Mouse (Mus musculus) adrenal gland, postnatal 4 days (tissue): ENCODE data around the gene Lgals3bp. TPM values are rescaled to one million over a fixed set of nuclear protein-coding genes. Genes with fewer than 3 reads are reported as not detected.
A peak's percentile ranks its signal among the peaks of the same experiment; 100 is the strongest.

Source experiments
- DNase-seq, 2 experiments: peaks; one replicate each; pipeline ENCODE4 v3.0.0; 2021 to 2022; ENCODE audit warnings: low spot score in 2 of 2, mixed read lengths in 2 of 2
- total RNA-seq, 2 experiments: library from RNA; stranded (reverse); gene quantifications; 2 replicates each; pipeline ENCODE4 v1.2.3; 2021

Gene Lgals3bp
- total RNA-seq, 2 experiments from 2014 or later = 60.6 to 61.6 TPM

DNA sequence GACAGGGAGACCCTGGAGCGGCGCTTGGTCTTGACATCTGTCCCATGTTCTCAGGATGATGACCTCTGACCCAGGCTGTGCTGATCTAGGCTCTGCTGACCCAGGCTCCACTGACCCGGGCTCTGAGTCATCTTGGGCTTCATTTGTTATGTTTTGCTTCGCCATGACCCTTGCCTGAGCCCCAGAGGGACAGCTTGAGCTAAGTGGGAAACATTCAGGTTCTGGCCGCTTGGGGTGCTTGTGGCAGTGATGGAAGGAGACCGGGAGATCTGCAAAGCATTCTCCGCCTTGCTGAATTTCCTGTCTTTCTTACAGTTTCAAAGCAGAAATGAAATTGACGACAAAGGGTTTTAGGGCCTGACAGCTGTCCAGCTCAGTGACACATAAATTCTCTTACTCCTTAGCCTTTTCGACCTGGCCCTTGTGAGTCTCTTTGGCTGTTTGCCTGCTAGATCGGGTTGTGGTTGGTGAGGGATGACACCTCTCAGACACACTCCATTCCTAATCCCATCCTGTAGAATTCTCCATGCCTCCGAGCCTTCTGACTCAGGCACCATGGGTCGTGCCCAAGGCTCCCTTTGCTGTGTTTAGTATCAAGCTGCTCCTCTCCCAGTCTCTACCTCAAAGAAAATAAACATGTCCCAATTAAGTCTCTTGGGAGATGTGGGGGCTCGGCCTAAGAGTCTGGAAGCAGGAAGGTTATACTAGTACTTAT lies 22.9 kb upstream of the Lgals3bp start:
- no peak for DNase-seq

DNA sequence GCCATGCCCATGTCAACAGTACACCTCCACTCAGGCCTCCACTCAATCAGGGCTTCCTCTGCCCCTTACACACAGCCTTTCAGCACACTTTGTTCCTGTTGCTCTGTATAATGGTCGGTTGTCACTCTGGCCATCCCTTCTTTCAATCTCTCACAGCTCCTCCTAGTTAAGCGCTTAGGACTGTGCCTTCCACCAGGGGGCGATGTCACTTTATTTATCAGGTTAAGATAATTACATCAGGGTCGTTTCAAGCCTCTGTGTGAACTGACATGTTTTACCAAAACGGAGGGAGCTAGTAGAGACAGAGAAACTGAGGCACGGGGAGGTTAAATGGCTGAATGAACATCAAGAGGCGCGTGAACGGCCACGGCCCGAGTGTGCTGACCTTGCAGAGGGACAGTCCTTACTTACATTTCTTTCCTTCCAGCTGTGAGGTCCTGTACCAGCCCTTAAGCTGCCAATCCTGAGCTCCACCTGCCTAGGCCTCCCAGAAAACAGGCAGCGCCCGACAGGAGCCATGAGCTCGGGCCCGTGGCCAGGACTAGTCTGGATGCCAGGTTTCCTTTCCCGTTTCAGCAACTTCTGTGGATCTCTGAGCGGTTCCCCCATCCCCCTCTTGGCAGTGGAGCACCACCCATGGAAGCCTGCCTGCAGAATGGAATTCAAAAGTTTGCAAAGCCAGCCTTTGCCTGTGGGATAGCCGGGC lies 21.5 kb upstream of the Lgals3bp start:
- peak; percentile 45 to 69 for DNase-seq

DNA sequence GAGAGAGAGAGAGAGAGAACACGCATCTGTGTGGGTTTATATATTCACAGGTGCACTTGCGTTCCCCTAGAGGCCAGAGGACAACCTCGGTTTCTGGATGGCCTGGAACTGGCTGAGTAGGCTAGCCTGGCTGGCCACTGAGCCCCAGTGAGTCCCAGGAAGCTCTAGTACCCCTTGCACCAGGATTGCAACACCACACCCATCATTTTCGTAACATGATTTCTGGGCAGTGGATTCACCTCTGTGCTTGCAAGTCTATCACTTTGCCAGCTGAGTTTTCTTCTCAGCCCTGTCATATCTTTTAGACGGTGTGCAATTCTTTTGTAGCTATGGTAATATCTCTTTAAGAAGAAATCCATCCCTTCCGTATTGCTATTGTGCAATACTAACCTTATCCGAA lies 18.4 kb upstream of the Lgals3bp start:
- DNase-seq = no peak

DNA sequence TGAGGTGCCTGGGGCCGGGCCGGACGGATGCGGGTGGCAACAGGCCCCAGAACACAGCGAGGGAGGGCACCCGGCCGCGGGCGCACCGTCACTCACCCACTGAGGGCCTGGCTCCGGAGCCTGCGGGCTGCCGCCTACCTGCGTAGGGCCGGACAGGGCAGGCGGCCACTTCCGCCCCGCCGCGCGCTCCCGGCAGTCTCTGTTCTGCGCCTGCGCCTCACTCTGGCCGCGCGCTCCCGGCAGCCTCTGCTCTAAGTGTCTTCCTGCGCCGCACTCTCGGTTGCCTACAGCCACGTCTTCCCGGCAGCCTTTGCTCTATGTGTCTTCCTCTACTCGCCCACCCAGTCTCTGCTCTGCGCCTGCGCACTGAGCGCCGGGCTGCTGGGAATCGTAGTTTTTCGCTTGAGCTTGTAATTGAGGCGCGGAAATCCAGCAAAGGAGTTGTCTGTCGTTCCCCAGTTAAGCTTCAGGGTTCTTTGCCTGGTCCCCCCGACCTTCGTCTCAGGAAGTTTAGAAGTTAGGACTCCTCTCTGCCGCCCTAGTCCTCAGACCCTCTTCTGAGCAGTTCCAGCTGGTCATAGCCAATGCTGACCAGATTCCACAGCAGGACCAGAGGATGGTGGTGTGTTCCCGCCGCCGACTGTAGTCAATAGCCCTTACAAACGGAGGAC lies 17.1 kb upstream of the Lgals3bp start, which contains the start of gene Cant1:
Cant1 (minus strand) TSS at position 253 of the 671 bp plus-strand sequence.
- DNase-seq = peak; percentile 85 to 93

DNA sequence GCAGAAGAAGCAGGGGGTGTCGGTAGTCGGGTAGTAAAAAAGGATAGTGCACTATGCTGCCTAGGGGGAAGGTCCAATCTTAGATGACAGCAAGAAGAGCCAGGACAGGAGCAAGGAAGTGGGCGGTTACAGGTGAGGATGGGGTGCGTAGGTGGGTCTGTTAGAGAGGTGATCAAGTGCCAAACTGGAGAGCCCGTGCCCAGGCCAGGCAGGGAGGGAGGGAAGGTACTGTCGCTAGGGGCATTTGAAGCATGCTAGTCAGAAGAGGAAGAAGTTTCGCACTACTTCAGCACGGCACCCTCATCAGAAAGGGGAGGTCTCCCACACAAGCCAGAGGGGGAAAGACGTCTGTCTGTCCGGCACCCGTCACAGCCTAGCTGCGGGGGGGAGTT lies 16.5 kb upstream of the Lgals3bp start:
- DNase-seq = no peak

DNA sequence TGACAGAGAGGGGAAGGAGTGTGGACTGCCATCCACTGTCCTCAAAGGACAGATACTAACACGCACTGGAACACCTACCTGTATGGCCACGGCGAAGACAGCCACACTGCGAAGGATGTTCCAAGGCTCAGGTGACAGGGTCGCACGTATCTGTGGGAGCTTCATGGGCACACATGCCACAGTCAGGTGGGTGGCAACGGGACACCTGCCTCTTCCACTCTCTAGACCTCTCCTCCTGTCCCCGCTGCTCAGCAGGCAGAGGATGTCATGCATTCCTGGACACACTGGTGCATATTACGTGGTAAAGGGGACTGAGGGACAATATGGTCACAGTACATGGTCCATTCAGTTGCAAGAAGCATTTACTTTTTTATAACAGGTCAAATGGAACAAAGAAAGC lies 15.6 kb upstream of the Lgals3bp start:
- no peak for DNase-seq

DNA sequence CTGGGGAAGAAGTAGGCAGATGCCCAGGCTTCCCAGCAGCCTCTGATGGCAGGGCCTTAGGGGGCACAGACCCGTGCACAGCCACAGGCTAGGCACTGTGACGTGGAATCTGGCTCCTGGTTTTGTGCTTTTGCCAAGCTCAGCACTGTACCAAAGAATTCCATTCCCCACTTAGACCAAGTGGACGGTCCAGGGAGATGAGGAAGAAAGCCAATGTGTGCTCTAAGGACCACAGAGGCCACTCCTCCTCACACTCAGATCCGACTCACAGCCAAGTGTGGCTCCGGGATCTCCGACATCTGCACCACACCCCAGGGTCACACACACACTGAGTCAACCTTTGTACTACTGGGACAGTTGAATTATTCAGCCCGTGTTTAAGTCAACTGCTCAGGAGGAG lies 14.2 kb upstream of the Lgals3bp start:
- no peak for DNase-seq

DNA sequence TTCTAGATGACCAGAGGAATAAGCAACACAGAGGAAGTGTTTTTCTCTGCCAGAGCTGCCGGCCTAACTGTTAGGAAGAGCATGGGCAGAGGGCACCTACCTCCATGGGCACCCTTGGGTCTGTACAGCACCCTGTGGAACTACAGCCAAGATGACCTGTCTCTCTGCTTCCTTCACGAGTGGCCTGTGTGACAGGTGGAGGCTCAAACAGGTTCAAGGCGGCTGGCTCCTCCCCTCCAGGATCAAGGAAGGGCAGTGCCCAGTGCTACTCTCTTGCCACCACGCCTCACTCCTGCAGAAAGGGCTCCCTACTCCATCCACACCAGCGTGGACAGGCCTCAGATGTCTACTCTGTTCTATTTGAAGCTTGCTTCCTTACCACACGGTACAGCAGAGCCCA lies 13.7 kb upstream of the Lgals3bp start:
- DNase-seq = no peak

DNA sequence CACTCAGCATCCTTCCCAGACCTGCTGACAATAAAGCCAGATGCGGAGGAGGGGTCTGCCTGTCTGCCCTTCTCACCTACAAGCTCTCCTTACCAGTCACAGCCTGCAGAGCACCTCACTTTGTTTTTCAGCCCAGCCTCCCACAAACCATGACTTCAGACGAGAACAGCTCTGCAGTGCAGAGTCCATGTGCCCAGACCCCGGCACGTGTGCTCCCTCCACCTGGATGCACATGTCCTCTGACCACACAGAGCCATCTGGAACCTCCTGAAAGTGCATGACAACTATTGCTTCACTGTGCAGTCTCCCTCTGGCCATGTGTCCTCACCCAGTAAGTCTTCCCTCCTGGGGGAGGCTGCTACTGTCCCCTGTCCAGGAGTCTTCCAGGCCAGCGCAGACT lies 12.4 kb upstream of the Lgals3bp start:
- no peak for DNase-seq

DNA sequence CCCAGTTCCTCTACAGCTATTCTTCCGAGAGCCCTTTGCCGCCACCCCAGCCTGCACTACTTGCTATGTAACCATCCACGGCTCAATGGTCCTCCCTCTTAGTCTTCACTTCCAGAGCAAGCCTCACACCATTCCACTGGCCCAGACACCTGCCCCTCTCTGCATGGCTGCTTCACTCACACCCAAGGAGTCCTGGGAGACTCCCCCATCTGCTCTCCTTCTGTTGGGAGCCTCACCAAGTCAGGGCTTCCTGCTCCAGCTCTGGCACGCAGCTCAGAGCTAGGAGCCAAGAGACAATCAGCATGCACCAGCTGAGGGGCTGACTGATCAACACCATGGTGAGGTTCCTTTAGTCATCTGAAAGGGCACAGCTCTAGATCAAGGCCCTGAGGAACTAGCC lies 11.2 kb upstream of the Lgals3bp start:
- DNase-seq = no peak

DNA sequence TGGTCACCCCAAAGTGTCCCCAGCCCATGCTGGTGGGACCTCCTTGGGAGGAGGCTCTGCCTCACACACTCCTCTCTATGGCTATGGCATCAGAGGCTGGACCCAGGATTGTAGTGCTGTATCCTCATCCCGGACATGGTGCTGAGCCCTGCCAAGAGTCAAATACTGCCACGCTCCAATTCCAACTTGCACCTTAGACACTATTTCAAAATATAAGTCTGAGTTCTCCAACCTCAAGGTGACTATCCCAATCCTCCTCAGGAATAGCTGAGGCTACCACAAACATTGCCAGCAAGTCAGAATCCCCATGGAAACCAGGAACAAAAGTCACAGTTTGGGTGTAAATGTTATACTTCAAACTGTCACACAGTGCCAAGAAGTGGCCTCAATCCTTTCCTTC lies 10.7 kb upstream of the Lgals3bp start:
- no peak for DNase-seq

DNA sequence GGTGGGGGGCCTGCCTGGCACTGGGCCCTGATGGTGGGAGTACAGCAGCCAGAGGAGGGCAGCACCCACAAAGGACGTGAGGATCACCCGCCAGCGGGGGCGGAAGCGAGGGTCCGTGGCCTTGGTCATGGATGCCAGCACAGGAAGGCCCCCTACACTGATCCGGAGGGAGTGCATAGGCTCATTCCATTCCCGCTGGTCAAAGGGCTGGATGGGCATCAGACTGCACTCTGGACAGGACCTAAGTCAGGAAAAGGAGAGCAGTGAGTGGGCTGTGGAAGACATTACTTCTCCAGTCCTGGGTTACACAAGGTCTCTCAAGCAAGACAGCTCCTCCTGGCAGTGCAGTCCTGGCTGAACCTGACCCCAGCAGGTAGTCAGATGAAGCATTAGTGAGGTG lies 9.4 kb upstream of the Lgals3bp start:
- DNase-seq = no peak

DNA sequence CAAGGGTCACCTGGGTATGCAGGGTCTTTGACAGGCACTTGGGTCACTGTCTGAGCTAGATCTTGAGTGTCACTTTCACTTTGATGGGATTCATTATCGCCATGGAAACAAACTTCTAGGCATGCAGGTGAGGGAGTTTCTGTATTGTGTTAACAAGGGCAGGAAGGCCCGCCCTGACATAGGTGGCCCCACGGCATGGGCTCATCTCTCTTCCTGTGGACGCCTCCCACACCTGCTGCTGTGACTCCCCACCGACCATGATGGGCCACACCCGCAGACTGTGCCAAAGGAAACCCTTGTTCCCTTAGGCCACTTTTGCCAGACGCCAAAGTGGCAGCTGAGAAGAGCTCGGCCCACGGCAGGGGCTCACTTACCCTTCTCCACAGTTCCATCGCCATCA lies 8.6 kb upstream of the Lgals3bp start:
- DNase-seq = no peak

DNA sequence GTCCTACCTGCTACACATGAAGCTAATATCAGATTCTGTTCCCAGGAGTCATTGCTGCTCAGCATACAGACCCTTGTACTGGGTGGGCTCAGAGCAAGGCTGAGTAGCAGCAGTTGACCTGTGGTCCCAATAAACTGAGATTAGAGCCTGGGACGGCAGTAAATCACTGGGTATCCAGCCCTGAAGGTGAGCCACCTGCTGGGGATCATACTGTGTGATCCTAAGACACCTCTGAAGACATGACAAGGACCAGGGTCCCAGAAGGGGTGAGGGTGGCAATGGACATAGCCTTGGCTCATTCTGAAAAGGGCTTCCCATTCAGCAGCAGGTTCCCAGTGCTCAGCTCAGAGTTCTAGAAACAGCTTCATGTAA lies 8.2 kb upstream of the Lgals3bp start:
- DNase-seq = no peak

DNA sequence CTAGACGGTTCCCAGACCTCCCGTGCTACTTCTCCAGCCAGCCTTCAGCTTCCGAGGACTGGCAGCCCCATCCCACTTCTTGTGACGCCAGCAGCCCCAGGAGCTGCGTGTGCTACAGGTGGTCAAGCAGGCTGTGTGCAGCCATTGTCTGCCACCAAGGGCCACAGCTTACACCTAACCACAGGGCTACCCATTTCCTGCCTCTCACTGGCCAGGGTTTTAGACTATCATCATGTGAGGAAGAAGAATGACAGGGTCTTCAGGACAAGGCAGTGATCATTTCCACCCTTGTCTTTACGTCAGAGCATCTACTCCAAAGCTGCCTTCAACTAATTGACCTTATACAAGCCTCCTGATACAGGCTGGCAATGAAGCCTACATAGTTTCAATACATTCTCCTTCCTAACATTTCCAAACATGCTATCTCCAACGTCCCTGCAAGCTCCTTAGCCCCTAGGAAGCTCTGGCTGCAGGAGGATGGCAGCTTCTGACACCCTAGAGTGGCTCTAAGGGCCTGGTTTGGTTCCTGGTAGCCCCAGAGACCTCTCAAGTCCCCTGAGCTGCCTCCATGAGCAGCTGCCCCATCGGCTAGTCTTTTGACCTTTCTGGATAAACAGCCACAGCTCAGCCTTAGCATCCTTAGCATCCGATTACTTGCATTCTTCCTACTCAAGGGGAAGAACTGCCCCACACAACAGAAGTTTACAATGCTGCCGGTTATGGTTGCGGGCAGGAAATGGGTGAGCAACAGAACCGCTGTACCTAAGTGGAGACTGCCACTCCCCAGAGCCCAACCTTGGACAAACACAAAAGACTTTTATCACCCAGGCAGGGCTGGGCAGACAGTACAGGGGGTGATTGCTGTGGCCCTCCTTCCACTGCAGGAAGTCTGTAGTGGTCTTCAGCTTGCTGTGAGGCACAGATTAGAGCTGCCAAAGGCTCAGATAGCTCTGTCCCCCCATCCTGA lies 7.5 kb upstream of the Lgals3bp start:
- no peak for DNase-seq

DNA sequence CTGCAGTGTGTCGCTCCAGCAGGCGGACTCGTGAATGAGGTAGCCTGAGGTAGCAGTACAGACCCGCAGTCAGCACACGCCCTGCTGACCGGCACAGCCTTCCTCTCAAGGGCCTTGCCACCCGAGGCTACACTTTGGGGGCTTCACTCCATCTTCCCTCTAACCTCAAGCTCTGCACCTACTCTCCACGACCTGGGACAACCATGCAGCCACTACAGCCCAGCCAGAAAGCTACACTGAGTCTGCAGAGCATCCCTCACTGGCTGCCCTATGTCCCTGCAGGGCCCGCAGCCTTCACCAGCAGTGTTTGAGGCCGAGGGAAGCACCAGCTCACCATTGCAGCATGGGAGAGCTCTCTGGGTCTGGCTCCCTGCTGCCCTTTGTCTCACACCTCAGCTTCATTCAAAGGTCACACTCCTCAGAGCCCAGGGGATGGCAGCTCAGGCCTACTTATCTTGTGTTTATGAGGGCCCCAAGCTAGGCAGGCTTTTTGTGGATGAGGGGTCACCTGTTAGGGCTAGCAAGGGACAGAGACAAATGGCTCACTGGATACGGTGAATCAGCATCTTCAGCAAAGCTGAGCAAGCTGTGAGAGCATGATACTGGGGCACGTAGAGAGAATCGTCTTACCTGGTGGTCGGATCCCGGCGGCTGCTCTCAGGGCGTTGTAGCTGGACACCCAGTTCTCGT lies 6.3 kb upstream of the Lgals3bp start:
- DNase-seq = no peak

DNA sequence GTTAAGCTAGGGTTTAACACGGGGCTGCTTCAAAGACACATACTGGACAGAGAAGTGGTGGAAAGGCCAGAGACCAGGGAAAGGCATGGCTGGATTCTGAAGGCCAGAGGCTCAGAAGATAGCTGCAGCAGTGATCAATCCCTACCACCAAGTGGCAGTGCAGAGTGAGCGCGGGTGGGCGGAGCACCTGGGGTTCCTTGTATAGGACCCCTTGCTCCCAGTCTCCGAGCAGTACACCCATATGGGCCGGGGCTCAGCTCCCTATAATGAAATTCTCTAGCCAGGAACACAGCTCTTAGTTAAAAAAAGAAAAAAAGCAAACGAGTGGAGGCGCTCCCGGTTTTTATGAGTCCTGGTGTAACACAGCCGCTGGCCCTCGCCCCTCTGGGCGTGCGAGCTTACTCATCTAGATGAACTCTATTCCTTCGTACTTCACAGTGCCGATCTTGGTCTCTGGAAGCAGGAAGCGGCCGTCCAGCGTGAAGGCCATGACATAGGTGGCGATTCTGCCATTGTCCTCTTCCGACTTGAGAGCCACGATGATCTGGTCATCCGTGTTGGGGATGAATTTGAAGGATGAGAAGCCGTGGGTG lies 5.5 kb upstream of the Lgals3bp start:
- no peak for DNase-seq

DNA sequence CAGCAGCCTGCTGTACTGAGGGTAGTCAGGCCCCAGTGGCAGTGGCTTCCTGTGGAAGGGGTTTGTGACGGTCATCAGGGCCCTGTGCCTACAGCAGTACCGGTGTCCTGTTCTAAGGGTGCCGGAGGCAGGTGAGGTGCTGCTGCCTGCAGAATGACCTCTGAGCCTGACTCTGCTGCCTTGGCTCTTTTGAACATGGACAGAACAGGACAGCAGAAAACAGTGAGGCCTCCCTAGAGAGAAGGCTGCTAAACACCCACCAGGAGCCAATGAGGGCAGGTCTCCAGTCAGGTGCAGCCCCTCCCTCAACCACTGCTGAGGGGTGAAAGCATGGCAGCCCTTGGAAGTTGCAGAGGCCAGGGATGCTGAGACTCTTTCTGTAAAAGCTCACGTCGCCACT lies 4.6 kb upstream of the Lgals3bp start:
- no peak for DNase-seq

DNA sequence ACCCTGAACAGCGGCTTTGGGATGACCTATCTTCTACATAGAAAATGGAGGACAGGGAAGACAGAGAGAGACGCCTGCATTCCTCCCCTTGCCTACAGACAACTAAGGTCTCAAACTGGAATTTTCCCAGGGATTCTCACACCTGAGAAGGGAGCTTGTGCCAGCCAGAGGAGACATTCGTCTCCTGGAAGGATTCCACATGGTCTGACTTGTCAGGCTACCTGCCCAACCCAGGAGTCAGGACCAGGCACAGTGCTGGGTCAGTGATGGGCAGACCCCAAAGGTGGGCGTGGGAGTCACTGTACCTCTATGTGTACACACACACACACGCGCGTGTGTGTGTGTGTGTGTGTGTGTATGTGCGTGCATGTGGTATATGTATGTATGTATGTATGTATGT lies 3.4 kb upstream of the Lgals3bp start:
- no peak for DNase-seq
